Mouse (Mus musculus): ENCODE results near the gene Stx1a. TPM values are rescaled to one million over a fixed set of nuclear protein-coding genes. Genes with fewer than 3 reads are reported as not detected.

Stx1a gene
- polyA plus RNA-seq, 1 experiment from 2014 or later = 132 TPM

- no peaks in the 10 kb centered on the region for H3K4me1 ChIP-seq (ENCODE audit: control insufficient read depth, insufficient read depth, low read length)
- H3K36me3 ChIP-seq (ENCODE audit: control insufficient read depth, insufficient read depth, low read length) = no peaks in the 10 kb centered on the region
- WGBS = 1% methylated on average over 14 of the region's 14 CpGs
- no peaks in the 10 kb centered on the region for H3K27me3 ChIP-seq (ENCODE audit: control insufficient read depth, insufficient read depth, low read length)
- H3K9ac ChIP-seq (replicated peaks; ENCODE audit: low read depth, low read length) = no peak overlapping the region
- ATAC-seq (ENCODE audit: low read depth) = no peak; the same call in 1 of the 2 replicates
- no peak overlapping the region for H3K27ac ChIP-seq (ENCODE audit: low read depth, low read length)
- H3K4me3 ChIP-seq (ENCODE audit: low read depth, low read length) = no peak overlapping the region
- H3K4me2 ChIP-seq (ENCODE audit: low read depth, low read length) = peak overlapping the region; percentile 32; the same call in 1 of the 2 replicates
- no peaks in the 10 kb centered on the region for H3K9me3 ChIP-seq (ENCODE audit: control insufficient read depth, low read length)
Observed at GRCm38 (mm10) chr5:135001309-135001708, 22.0 kb upstream of the Stx1a start.

GRCm38 (mm10) chr5:135002151-135002550, 21.1 kb upstream of the Stx1a start:
- H3K9me3 ChIP-seq (ENCODE audit: control insufficient read depth, low read length) = no peaks in the 10 kb centered on the region

GRCm38 (mm10) chr5:135007802-135008571, 15.3 kb upstream of the Stx1a start:
- Histone ChIP-seq H3K27me3 (ENCODE audit: control insufficient read depth, insufficient read depth, low read length) (no peaks in the 10 kb centered on the region), H3K4me3 (ENCODE audit: low read depth, low read length) (peak overlapping the region; percentile 55), H3K36me3 (ENCODE audit: control insufficient read depth, insufficient read depth, low read length) (no peaks in the 10 kb centered on the region), H3K27ac (ENCODE audit: low read depth, low read length) (peak overlapping the region; percentile 98), H3K9ac (replicated peaks; ENCODE audit: low read depth, low read length) (peak overlapping the region; percentile 74), H3K9me3 (ENCODE audit: control insufficient read depth, low read length) (no peaks in the 10 kb centered on the region), H3K4me2 (ENCODE audit: low read depth, low read length) (peak overlapping the region; percentile 89), H3K4me1 (ENCODE audit: control insufficient read depth, insufficient read depth, low read length) (peaks cover 8% of the 10 kb centered on the region; the same call in 1 of the 2 replicates)
- WGBS = 30% methylated on average over 16 of the region's 16 CpGs
- ATAC-seq (ENCODE audit: low read depth) = no peak

More at GRCm38 (mm10) chr5:135002151-135002550, 21.1 kb upstream of the Stx1a start:
- no peaks in the 10 kb centered on the region for H3K27me3 ChIP-seq (ENCODE audit: control insufficient read depth, insufficient read depth, low read length)
- no peak overlapping the region for H3K27ac ChIP-seq (ENCODE audit: low read depth, low read length)
- WGBS = 77% methylated on average over 5 of the region's 5 CpGs
- no peak overlapping the region for H3K4me3 ChIP-seq (ENCODE audit: low read depth, low read length)
- H3K4me1 ChIP-seq (ENCODE audit: control insufficient read depth, insufficient read depth, low read length) = no peaks in the 10 kb centered on the region
- no peaks in the 10 kb centered on the region for H3K36me3 ChIP-seq (ENCODE audit: control insufficient read depth, insufficient read depth, low read length)
- ATAC-seq (ENCODE audit: low read depth) = no peak
- H3K4me2 ChIP-seq (ENCODE audit: low read depth, low read length) = no peak overlapping the region
- H3K9ac ChIP-seq (replicated peaks; ENCODE audit: low read depth, low read length) = no peak overlapping the region

- Histone ChIP-seq H3K4me3 (ENCODE audit: low read depth, low read length) (peak within 1 kb of the TSS; percentile 55), H3K9me3 (ENCODE audit: control insufficient read depth, low read length) (no peaks in the 10 kb centered on the region), H3K27ac (ENCODE audit: low read depth, low read length) (peak within 1 kb of the TSS; percentile 98), H3K4me1 (ENCODE audit: control insufficient read depth, insufficient read depth, low read length) (peaks cover 8% of the 10 kb centered on the region; the same call in 1 of the 2 replicates), H3K9ac (replicated peaks; ENCODE audit: low read depth, low read length) (peak within 1 kb of the TSS; percentile 74), H3K27me3 (ENCODE audit: control insufficient read depth, insufficient read depth, low read length) (no peaks in the 10 kb centered on the region), H3K36me3 (ENCODE audit: control insufficient read depth, insufficient read depth, low read length) (no peaks in the 10 kb centered on the region), H3K4me2 (ENCODE audit: low read depth, low read length) (peak within 1 kb of the TSS; percentile 89)
- WGBS = 0% methylated on average over 52 of the region's 52 CpGs
- peak; percentile 87 for ATAC-seq (ENCODE audit: low read depth)
Observed at GRCm38 (mm10) chr5:135008671-135009589, 14.4 kb upstream of the Stx1a start, which contains the start of gene Abhd11. Gene Abhd11, plus strand, starts transcription at chr5:135009152.

DNA sequence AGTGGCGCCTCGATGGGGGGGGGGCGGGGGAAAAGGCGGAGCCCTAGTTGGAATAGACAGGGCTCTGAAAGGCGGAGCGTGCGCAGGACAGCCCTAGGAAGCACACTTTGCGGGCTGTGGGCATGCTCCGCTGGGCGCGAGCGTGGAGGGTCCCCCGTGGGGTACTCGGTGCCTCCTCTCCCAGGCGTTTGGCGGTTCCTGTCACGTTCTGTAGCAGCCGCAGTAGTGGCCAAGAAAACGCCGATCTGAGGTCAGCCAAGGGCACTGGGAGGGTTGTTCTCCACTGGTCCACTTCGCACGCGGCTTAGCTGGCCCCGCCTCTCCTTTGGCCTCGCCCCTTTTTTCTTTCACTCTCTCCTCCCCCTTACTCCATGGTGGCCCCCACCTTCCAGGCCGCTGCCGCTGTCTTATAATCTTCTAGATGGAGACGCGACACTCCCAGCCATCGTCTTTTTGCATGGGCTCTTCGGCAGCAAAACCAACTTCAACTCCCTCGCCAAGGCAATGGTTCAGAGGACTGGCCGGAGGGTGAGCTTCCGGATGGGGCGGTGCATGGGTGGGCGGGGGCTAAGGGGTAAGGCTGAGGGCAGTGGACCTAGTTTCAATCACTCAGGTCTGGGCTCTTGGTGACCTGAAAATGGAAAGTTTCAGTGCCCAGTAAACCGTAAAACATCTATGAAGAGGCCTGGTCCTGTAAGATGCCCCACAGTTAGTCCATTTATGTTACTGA, 13.5 kb upstream of the Stx1a start:
- Histone ChIP-seq H3K9me3 (ENCODE audit: control insufficient read depth, low read length) (no peaks in the 10 kb centered on the region), H3K27ac (ENCODE audit: low read depth, low read length) (peak overlapping the region; percentile 98), H3K4me1 (ENCODE audit: control insufficient read depth, insufficient read depth, low read length) (peaks cover 8% of the 10 kb centered on the region; the same call in 1 of the 2 replicates), H3K9ac (replicated peaks; ENCODE audit: low read depth, low read length) (peak overlapping the region; percentile 63), H3K4me2 (ENCODE audit: low read depth, low read length) (peak overlapping the region; percentile 89), H3K27me3 (ENCODE audit: control insufficient read depth, insufficient read depth, low read length) (no peaks in the 10 kb centered on the region), H3K4me3 (ENCODE audit: low read depth, low read length) (peak overlapping the region; percentile 55), H3K36me3 (ENCODE audit: control insufficient read depth, insufficient read depth, low read length) (no peaks in the 10 kb centered on the region)
- under 1% methylated on average over 36 of the region's 37 CpGs for WGBS
- peak; percentile 85 for ATAC-seq (ENCODE audit: low read depth)

GRCm38 (mm10) chr5:135010320-135010709, 13.0 kb upstream of the Stx1a start:
- H3K36me3 ChIP-seq (ENCODE audit: control insufficient read depth, insufficient read depth, low read length) = no peaks in the 10 kb centered on the region
- H3K27ac ChIP-seq (ENCODE audit: low read depth, low read length) = peak overlapping the region; percentile 98
- H3K4me2 ChIP-seq (ENCODE audit: low read depth, low read length) = peak overlapping the region; percentile 89
- H3K9ac ChIP-seq (replicated peaks; ENCODE audit: low read depth, low read length) = peak overlapping the region; percentile 63; the same call in 1 of the 2 replicates
- WGBS = 58% methylated on average over 7 of the region's 7 CpGs
- peak overlapping the region; percentile 55 for H3K4me3 ChIP-seq (ENCODE audit: low read depth, low read length)
- H3K4me1 ChIP-seq (ENCODE audit: control insufficient read depth, insufficient read depth, low read length) = peaks cover 8% of the 10 kb centered on the region; the same call in 1 of the 2 replicates
- no peaks in the 10 kb centered on the region for H3K27me3 ChIP-seq (ENCODE audit: control insufficient read depth, insufficient read depth, low read length)
- no peaks in the 10 kb centered on the region for H3K9me3 ChIP-seq (ENCODE audit: control insufficient read depth, low read length)
- ATAC-seq (ENCODE audit: low read depth) = no peak

DNA sequence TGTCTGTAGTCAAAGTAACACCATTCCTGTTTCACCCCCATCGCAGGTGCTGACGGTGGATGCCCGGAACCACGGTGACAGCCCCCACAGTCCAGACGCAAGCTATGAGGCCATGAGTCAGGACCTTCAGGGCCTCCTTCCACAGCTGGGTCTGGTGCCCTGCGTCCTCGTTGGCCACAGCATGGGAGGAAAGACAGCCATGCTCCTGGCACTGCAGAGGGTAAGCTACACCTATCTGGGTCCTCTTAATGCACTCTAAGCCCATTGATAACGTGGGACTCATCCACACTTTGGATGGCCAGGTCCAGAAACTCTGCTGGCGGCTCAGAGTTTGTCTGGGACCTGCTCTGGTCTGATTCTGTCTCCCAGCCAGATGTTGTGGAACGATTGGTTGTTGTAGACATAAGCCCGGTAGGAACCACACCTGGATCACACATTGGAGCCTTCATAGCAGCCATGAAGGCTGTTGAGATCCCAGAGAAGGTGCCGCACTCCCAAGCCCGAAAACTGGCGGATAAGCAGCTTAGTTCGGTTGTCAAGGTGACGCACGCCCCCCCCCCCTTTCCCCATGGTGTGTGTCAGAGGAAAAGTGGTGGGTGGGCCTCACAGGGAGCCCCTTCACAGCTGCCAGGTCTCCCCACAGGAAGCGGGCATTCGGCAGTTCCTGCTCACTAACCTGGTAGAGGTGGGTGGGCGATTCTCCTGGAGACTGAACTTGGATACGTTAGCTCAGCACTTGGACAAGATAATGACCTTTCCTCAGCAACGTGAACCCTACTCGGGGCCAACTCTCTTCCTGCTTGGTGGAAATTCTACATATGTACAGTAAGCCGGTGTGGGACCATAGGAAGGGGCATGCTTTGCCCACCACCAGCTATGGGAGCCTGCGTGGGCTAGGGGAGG, 12.2 kb upstream of the Stx1a start:
- Histone ChIP-seq H3K9ac (replicated peaks; ENCODE audit: low read depth, low read length) (no peak overlapping the region), H3K4me1 (ENCODE audit: control insufficient read depth, insufficient read depth, low read length) (peaks cover 8% of the 10 kb centered on the region; the same call in 1 of the 2 replicates), H3K27ac (ENCODE audit: low read depth, low read length) (no peak overlapping the region), H3K9me3 (ENCODE audit: control insufficient read depth, low read length) (no peaks in the 10 kb centered on the region), H3K4me2 (ENCODE audit: low read depth, low read length) (0 out of 2 replicates have a peak overlapping the region, but pooled peaks have one; percentile 89), H3K36me3 (ENCODE audit: control insufficient read depth, insufficient read depth, low read length) (no peaks in the 10 kb centered on the region), H3K27me3 (ENCODE audit: control insufficient read depth, insufficient read depth, low read length) (no peaks in the 10 kb centered on the region), H3K4me3 (ENCODE audit: low read depth, low read length) (no peak overlapping the region)
- ATAC-seq (ENCODE audit: low read depth) = no peak
- 90% methylated on average over 25 of the region's 25 CpGs for WGBS

All from neural tube, embryonic 14.5 days (tissue).